Mouse (Mus musculus) ES-E14 (cell line): ENCODE measurements at regions not wholly inside any gene's neighbourhood (a gene's known extent, or its start where the extent isn't known, plus 50 kb on each side); places are given as distances from the start of the nearest gene placed in this dataset.

Experiments used
- DNase-seq: peaks from one replicate; pipeline ENCODE4 v3.0.0-alpha.2; 2013; ENCODE audit warnings: low read depth, low spot score
- H3K27ac ChIP-seq: 2 replicates; pipeline ENCODE4 v1.5.1; 2012; ENCODE audit warnings: low read depth, mild to moderate bottlenecking, low read length, moderate library complexity, mixed read lengths; ENCODE audit not compliant: poor library complexity, insufficient read depth, severe bottlenecking
- H3K36me3 ChIP-seq: 2 replicates; pipeline ENCODE4 v1.6.1; 2012; ENCODE audit warnings: mild to moderate bottlenecking, low read length, moderate library complexity, mixed read lengths; ENCODE audit not compliant: control insufficient read depth, poor library complexity, insufficient read depth, severe bottlenecking
- H3K4me1 ChIP-seq, 2 experiments: fragments of 150-350 bp in 1 of 2; sonication (generic) in 1 of 2; 2 replicates each; pipeline ENCODE4 v1.6.1; 2012; ENCODE audit warnings: low read length in 2 of 2, mild to moderate bottlenecking in 1 of 2, mixed read lengths in 1 of 2; ENCODE audit not compliant: control insufficient read depth in 2 of 2, insufficient read depth in 2 of 2, poor library complexity in 1 of 2
- H3K4me3 ChIP-seq, 2 experiments: fragments of 150-350 bp in 1 of 2; sonication (generic) in 1 of 2; 2 replicates each; pipeline ENCODE4 v1.5.1; 2012; ENCODE audit warnings: low read length in 2 of 2, low read depth in 1 of 2, mild to moderate bottlenecking in 1 of 2, mixed read lengths in 1 of 2; ENCODE audit not compliant: insufficient read depth in 1 of 2, poor library complexity in 1 of 2, severe bottlenecking in 1 of 2
- H3K9ac ChIP-seq: 2 replicates; pipeline ENCODE4 v1.6.1; 2012; ENCODE audit warnings: low read depth, mild to moderate bottlenecking, low read length, mixed read lengths; ENCODE audit not compliant: poor library complexity, insufficient read depth, severe bottlenecking
- H3K9me3 ChIP-seq: fragments of 150-350 bp; sonication (generic); 2 replicates; pipeline ENCODE4 v1.6.1; 2012; ENCODE audit warnings: low read depth, mild to moderate bottlenecking, low read length; ENCODE audit not compliant: control insufficient read depth, insufficient read depth
- CHD2 ChIP-seq: IDR thresholded peaks from 2 replicates; pipeline ENCODE4 v1.6.1; 2014; ENCODE audit warnings: mild to moderate bottlenecking, low read depth, low read length, inconsistent platforms
- HCFC1 ChIP-seq: IDR thresholded peaks from 2 replicates; pipeline ENCODE4 v1.6.1; 2012; ENCODE audit warnings: low read length, inconsistent platforms, borderline replicate concordance; ENCODE audit not compliant: insufficient read depth
- MAFK ChIP-seq: IDR thresholded peaks from 2 replicates; pipeline ENCODE4 v1.6.1; 2014; ENCODE audit warnings: mild to moderate bottlenecking, low read depth, low read length, inconsistent platforms; ENCODE audit not compliant: insufficient read depth
- ZC3H11A ChIP-seq: IDR thresholded peaks from 2 replicates; pipeline ENCODE4 v1.6.1; 2012; ENCODE audit warnings: low read depth, mild to moderate bottlenecking, inconsistent platforms, low read length, borderline replicate concordance
- ZNF384 ChIP-seq: IDR thresholded peaks from 2 replicates; pipeline ENCODE4 v1.6.1; 2012; ENCODE audit warnings: low read depth, low read length, inconsistent platforms
- in situ Hi-C, 2 experiments: fragments of 600-800 bp; cut with MboI; formaldehyde crosslinking; loops; one replicate each; pipeline ENCODE4 v1.15.1; 2025; ENCODE audit warnings: low sequenced_read_pairs in 2 of 2, inconsistent platforms in 1 of 2; ENCODE audit not compliant: unreplicated experiment in 2 of 2

DNA sequence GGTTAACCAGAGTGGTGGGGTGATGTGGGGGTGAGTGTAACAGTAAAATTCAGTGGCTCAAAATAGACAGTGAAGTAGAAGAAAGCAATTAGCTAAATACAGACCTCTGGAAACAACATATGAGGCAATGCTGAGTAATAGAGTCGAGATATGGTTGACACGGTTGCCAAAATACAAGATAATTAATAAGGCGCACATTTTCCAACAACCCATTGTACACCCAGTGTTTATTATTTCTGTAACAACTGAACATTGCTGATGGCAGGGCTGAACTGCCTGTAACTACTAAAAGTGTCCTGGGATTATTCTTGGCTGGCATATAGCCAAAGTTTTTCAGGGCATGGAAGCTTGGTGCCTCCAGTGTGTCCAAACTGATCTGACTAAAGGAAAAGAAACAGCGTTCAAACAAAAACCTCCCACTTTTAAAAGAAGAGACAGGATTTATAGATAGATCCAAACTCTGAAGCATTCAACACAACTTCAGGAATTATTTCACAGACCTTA is 174.1 kb downstream of the Trmt11 start:
- in situ Hi-C loops: no loop called here

DNA sequence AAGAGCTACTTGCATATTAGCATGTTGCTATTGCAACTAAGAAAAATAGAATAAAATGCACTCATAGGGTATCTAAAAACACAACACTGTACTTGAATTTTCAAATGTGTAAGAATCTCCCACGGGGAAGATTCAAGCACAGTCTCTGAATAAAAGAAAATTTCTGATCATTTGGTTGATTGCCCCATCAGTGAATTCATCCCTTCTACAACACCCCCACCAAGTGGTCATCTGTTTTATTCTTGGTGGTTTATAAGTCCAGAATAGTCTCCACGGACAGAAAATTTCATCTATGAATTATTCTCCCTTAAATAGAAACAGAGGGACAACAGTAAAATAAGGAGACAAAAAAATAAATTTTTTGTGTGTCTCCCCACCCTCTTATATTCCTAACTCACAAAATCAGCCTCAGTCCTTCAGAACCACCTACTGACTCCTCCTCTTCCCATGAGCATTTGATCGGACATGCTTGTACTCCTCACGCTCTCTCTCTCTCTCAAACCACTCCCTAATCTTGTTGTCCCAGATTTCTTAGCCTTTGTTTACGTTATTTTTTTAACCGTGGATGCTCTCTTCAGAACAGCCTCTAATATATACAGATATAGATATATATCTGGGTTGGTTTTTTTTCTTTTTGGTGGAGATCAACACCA is 181.0 kb downstream of the Trmt11 start:
- H3K9me3 ChIP-seq: no peaks in the 10 kb centered on the region
- DNase-seq: no peak
- no peaks in the 10 kb centered on the region for H3K4me1 ChIP-seq
- no peak overlapping the region for H3K9ac ChIP-seq
- TF ChIP-seq ZC3H11A: peak; percentile 81; the same call in 1 of the 2 replicates
- no peak for TF ChIP-seq HCFC1
- no peak overlapping the region for H3K27ac ChIP-seq
- in situ Hi-C loops: loop anchor here (25.0 kb wide), 1 partner anchor 882 kb away; the partner anchor contains the start of gene Rspo3 (in 2 of the 2)
- no peaks in the 10 kb centered on the region for H3K36me3 ChIP-seq
- no peak overlapping the region for H3K4me3 ChIP-seq

More for the DNA sequence above, 174.1 kb downstream of the Trmt11 start:
- no peak overlapping the region for H3K9ac ChIP-seq
- no peak overlapping the region for H3K4me3 ChIP-seq
- H3K27ac ChIP-seq: no peak overlapping the region
- no peaks in the 10 kb centered on the region for H3K36me3 ChIP-seq
- TF ChIP-seq HCFC1: no peak
- TF ChIP-seq MAFK: no peak
- no peak for TF ChIP-seq CHD2
- TF ChIP-seq ZC3H11A: no peak
- no peak for TF ChIP-seq ZNF384
- H3K4me1 ChIP-seq: no peaks in the 10 kb centered on the region
- no peak for DNase-seq
- no peaks in the 10 kb centered on the region for H3K9me3 ChIP-seq

DNA sequence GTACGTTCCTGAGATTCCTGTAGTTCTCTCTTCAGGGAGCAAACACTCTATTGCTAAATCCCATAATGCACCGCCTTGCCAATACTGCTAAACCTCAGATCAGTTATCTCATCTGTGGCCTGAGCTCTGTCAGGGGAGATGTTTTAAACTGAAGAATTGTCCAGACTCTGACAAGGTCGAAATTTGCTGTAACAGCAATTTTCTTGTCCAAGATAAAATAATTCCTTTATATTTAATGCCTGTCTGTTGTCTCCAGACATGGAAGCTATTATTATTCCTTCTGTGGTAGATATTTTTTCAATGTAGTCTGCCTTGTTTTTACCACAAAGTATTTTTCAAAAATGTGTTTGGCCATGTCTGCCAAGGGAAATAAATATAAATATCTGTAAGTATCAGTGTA is 184.2 kb downstream of the Trmt11 start:
- no peak overlapping the region for H3K27ac ChIP-seq
- TF ChIP-seq MAFK: peak; percentile 56; the same call in 1 of the 2 replicates
- TF ChIP-seq CHD2: no peak
- no peaks in the 10 kb centered on the region for H3K36me3 ChIP-seq
- in situ Hi-C loops: loop anchor here (25.0 kb wide), 1 partner anchor 879 kb away; the partner anchor contains the start of gene Rspo3 (in 2 of the 2)
- DNase-seq: no peak
- no peaks in the 10 kb centered on the region for H3K9me3 ChIP-seq
- H3K4me1 ChIP-seq: no peaks in the 10 kb centered on the region
- no peak overlapping the region for H3K4me3 ChIP-seq
- H3K9ac ChIP-seq: no peak overlapping the region

DNA sequence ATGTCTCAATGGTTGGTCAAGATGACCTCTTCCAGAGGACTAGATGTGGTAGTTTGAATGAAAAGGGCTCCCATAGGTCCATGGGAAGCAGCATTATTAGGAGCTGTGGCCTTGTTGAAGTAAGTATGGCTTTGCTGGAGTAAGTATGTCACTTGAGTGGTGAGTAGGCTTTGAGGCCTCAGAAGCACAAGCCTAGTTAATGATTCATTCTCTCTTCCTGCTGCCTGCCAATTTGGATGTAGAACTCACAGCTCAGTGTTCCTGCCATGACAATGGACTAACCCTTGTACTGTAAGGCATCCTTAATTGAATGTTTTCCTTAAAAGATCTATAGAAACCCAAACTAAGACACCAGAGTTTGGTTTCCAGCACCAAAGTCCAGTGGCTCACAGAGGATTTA is 188.8 kb downstream of the Trmt11 start:
- Histone ChIP-seq H3K36me3 (no peaks in the 10 kb centered on the region), H3K4me1 (no peaks in the 10 kb centered on the region), H3K9ac (no peak overlapping the region), H3K27ac (no peak overlapping the region), H3K9me3 (no peaks in the 10 kb centered on the region), H3K4me3 (no peak overlapping the region)
- in situ Hi-C loops: loop anchor here (25.0 kb wide), 1 partner anchor 874 kb away; the partner anchor contains the start of gene Rspo3 (in 2 of the 2)
- TF ChIP-seq CHD2 (no peak), MAFK (no peak)
- no peak for DNase-seq

DNA sequence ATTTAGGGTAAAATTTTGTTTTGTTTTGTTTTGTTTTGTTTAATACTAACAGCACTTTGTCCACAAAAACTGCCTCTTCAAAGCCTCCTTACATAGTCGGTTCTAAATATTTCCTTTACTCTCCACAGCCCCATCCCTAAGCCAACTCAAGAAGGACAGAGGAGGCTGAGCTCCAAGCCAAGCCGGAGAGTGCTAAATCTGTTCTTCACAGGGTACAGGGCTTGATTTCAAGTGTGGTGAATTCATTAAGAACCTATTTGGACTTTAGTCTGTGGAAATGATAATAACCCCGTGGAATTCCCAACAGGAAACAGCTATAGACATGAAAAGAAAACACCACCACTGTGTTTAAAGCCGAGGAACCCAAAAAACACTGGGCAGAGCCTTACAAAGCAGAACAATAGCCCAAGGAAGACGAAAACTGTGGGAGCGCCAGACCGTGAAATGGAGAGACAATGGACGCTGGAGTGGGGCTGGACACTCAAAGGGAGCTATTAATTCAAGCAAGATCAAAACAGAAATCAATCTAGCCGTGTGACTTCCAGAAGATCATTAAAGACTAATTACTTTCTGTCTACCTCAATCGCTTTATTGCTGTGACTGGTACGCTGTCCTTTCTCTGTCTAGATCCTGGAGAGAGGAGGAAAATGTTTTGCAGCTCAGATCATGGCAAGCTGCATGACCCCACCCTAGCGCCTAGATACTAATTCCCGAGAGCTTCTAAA is 194.7 kb downstream of the Trmt11 start:
- Histone ChIP-seq H3K9ac (no peak overlapping the region), H3K9me3 (no peaks in the 10 kb centered on the region), H3K4me1 (no peaks in the 10 kb centered on the region), H3K4me3 (no peak overlapping the region), H3K36me3 (no peaks in the 10 kb centered on the region), H3K27ac (no peak overlapping the region)
- no peak for DNase-seq
- TF ChIP-seq HCFC1 (no peak), MAFK (no peak), ZNF384 (no peak), ZC3H11A (no peak), CHD2 (no peak)
- in situ Hi-C loops: loop anchor here (25.0 kb wide), 1 partner anchor 869 kb away; the partner anchor contains the start of gene Rspo3 (in 2 of the 2)
